Mouse (Mus musculus) liver, embryonic 14.5 days (tissue): Measurements from ENCODE around the gene Kdm1b.

Experiments
- CTCF ChIP-seq: IDR thresholded peaks from 2 replicates; pipeline ENCODE4 v1.5.1; 2016; ENCODE audit warnings: antibody characterized with exemption, low read depth, control low read depth
- EP300 ChIP-seq: IDR thresholded peaks from 2 replicates; pipeline ENCODE4 v1.6.1; 2016; ENCODE audit warnings: antibody characterized with exemption, low read depth

DNA sequence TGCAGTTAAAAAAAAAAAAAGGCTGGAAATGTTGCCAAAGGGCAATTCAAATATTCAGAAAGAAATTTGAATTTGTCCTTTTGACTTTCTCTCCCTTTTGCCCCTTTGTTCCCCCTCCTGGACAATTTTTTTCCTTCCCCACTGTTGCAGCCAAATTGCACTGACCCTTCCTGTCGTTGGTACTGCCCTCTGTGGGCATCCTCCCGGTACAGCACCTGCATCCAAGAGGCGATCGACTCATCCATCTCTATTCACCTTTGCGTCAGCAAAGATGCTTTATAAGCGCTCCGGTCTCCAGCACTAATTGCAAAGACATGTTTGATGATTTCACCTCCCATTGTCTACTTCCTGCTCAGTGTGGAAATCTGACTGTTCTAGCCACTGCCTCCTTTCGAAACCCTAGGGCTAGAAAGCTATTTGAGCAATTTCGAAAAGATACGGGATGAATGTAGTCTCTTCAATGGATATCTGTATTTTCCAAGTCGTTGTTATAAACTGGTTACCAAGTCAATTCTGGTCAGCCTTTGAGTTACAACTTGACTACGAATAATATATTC is 78.1 kb downstream of the Kdm1b start:
- peak; percentile 67 for TF ChIP-seq CTCF
- TF ChIP-seq EP300: no peak
